Mouse (Mus musculus) T-helper 2 cell (primary cell): ENCODE results near the gene Tnr.

Experiments used
- in situ Hi-C: fragments of 300-600 bp; cut with MboI, MseI; formaldehyde crosslinking; loops from one replicate; pipeline ENCODE4 v1.15.1; 2025; ENCODE audit warnings: high pct_unique_total_duplicates

Gene Tnr

DNA sequence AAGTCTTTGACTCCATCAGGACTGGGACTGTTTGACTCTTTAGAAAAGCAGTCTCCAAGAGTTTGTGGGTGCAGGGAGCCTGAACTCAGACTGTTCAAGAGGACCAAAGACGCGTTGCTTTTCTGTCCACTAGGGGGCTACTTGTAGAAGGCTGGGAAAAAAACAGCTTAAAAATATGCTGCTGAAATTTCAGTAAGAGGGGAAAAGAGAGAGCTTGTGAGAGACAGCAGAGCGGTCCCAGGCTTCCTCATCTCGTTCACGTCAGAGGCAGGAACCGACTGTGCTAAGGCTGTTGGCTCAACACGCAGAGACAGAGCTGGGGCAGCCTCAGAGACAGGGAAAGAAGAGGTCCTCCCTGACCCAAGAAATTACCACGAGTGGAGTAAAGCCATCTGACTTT is at the start of gene Tnr:
Gene Tnr, plus strand, starts transcription at position 192 of the 400 bp plus-strand sequence.
- in situ Hi-C loops = no loop called here

GRCm38 (mm10) chr1:159489853-159490435 is 33.6 kb upstream of the Tnr start:
- in situ Hi-C loops = no loop called here

DNA sequence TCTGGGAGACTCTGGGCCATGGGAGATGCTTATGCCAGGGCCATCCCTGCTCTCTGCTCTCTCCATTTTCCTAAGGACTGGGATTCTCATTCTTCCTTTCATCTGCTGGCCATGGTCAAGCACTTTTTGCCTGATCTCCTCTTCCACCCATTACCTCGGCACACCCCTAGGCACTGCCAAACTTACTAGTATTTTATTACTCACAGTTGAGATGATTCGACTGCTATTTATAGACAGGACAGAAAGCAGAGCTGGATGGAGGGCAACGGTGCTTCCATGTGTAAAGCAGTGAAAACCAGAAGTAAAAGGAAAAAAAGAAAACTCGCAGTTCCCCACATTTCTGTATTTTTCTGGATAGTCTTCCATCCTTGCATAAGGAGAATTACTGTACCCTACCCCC is 31.0 kb upstream of the Tnr start:
- in situ Hi-C loops = no loop called here

- in situ Hi-C loops = no loop called here
These were observed 29.7 kb upstream of the Tnr start for GRCm38 (mm10) chr1:159493720-159494499.

GRCm38 (mm10) chr1:159498236-159498635 is 25.3 kb upstream of the Tnr start:
- in situ Hi-C loops = no loop called here

- in situ Hi-C loops = no loop called here
These were observed 23.6 kb upstream of the Tnr start for GRCm38 (mm10) chr1:159499806-159500460.

DNA sequence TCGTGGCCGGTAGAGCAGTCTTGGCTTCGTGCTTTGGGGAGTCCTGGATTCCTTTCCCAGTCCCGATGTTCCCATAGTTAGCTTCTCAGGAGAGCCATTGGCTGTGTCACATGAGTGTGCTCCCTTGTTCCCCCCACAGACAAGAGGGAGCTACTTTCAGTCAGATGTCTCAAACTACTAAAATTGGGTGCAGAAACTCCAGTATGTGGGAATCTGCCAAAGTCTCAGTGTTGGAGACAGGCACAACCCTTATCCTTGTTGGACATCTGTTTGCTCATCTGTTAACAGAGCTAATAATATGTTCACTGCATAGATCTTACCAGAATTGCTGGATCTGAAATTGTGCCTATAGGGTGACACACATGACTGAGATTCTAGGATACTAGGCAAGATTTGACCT is 21.7 kb upstream of the Tnr start:
- in situ Hi-C loops = no loop called here

GRCm38 (mm10) chr1:159510667-159511066 is 12.9 kb upstream of the Tnr start:
- in situ Hi-C loops = no loop called here

- in situ Hi-C loops = no loop called here
These were observed 5.9 kb upstream of the Tnr start for GRCm38 (mm10) chr1:159517647-159518046.

- in situ Hi-C loops = no loop called here
These were observed 4.4 kb upstream of the Tnr start for GRCm38 (mm10) chr1:159519206-159519605.

DNA sequence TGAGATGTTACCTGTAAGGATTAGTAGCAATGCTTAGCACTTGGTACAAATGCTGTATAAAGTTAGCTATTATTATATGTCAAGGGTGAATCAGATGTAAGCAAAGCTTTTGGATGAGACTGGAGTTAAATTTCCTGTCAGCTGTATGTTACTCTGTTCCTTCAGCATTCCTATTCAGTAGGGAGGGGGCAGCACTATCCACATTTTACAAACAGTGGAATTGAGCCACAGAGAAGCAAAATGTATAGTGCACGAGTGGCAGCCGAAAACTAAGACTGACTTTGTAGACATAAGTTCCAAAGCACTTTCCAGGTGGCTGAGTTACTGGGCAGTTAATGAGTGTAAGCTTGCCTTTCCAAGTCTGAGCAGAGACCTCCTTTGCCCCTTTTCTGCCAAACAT is 500 bp upstream of the Tnr start:
- in situ Hi-C loops = no loop called here

DNA sequence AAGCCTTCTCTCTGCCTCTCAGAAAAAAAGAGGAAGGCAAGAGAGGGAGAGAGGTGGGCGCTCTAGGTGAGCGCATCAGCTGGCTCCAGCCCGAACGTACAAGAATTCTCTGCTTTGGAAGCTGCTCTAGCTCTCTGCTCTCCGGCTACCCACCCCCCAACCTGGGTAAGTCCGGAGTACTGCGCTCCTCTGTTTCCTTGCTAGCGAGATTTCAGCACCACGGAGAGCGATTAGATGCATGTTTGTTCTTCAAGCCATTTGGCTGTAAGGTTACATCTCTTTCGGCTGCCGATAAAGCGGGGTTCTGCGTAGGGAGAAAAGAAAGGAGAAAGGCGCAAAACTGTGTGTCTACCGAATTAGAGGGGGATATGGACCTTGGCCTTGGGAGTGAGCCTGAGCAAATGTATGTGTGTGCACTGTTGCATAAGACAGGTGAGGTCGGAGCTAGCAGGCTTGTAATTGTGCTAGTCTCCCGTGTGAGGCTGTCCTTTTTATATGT is 531 bp downstream of the Tnr start:
- in situ Hi-C loops = no loop called here

GRCm38 (mm10) chr1:159532841-159533569 is 9.4 kb downstream of the Tnr start:
- in situ Hi-C loops = no loop called here

DNA sequence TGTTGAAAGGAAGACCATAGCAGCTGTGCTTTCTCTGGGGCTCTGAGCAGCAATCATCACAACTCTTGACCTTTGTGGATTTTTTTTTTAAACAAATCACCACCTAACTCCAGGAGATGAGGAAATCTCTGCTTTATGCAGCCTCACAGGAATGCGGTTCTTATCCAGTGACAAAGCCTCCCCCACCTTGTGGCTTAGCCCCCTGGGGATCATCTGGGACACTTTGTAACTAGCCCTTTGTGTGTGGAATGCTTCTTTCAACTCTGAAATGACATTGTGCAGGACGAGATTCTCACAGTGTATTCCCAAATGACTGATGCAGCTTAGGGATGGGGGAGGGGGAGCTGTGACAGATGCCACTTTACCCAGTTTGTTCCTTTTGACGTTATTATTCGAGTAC is 12.0 kb downstream of the Tnr start:
- in situ Hi-C loops = no loop called here

DNA sequence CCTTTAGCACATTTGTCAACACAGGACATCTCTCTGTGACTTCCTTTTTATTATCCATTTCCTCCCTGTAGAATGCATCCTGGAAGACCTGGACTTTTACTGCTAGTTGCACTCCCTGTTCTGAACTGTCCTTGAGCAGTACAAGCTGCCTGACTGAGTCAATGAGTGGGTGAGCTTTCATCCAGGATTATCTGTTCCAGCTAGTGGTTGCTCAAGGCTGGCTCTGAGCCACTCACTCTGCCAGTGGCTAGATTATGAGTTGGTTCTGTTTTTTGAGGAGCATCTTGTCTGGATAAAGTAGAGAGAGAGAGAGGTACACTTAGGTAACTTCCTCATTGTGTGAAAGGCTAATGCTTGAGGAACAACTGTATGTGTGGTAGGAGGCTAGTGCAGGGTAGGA is 14.0 kb downstream of the Tnr start:
- in situ Hi-C loops = no loop called here

- in situ Hi-C loops = no loop called here
These were observed 14.5 kb downstream of the Tnr start for GRCm38 (mm10) chr1:159538076-159538475.

GRCm38 (mm10) chr1:159545470-159546145 is 22.0 kb downstream of the Tnr start:
- in situ Hi-C loops = no loop called here

- in situ Hi-C loops = no loop called here
These were observed 27.5 kb downstream of the Tnr start for GRCm38 (mm10) chr1:159551036-159551435.

GRCm38 (mm10) chr1:159551591-159552442 is 28.2 kb downstream of the Tnr start:
- in situ Hi-C loops = no loop called here

DNA sequence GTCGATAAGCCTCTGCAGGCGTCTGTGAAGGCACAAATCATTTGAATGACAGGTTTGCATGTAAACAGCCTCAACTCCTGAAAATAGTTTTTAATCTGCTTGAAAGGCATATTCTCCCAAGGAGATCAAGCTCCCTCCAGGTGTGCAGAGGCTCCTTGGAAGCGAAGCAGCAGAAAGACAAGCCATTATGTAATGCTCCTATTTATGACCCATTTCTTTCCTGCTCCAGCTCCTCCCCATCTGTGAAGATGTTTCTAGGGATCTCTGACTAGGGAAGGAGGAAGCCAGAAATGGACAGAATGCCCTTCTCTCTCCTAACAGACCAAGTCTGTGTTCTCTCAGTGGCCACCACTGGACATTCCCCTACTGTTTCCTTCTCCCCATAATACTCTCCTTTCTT is 38.0 kb downstream of the Tnr start:
- in situ Hi-C loops = no loop called here

DNA sequence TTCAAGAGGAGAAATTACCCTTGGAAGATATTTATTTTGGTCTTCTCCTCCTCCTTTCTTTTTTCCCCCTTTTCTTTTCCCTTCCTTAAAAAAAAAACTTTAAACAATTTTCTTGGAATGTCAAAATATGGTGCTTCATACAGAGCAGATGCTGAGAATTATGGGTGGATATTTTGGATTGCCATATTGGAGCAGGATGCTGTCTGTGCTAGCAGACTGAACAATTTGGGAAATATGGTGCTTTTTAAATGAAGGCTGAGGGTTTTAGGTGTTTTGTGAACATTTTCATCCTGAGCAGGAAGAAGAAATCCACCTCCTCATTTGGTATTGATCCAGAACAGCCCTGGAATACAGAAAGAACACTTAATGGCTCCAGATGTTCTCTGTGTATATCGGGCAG is 41.6 kb downstream of the Tnr start:
- in situ Hi-C loops = no loop called here
